Mouse (Mus musculus): ENCODE results near the gene Echs1. TPM values are rescaled to one million over a fixed set of nuclear protein-coding genes. Genes with fewer than 3 reads are reported as not detected.
"Not testable (repeated sequence)": the region's sequence is repeated elsewhere in the genome, so short reads cannot be mapped to it uniquely, and the experiment has no call there.

The Echs1 gene
- 37.8 to 42.3 TPM (median 41.5 TPM) in 3 replicates for total RNA-seq (2017)

- ATAC-seq (replicated peaks; ENCODE audit: insufficient number of reproducible peaks, low FRiP score, low TSS enrichment, poor library complexity, severe bottlenecking) = peak; percentile 97
Observed at GRCm38 (mm10) chr7:140116329-140117054, at the start of gene Echs1. Gene Echs1, minus strand, starts transcription at chr7:140116476.

- ATAC-seq (replicated peaks; ENCODE audit: insufficient number of reproducible peaks, low FRiP score, low TSS enrichment, poor library complexity, severe bottlenecking) = no peak
Observed at GRCm38 (mm10) chr7:140164664-140165063, 48.4 kb upstream of the Echs1 start, which contains the start of gene Olfr522. Gene Olfr522, minus strand, starts transcription at chr7:140164764.

- ATAC-seq (replicated peaks; ENCODE audit: insufficient number of reproducible peaks, low FRiP score, low TSS enrichment, poor library complexity, severe bottlenecking) = no peak
Observed at GRCm38 (mm10) chr7:140160363-140160762, 44.1 kb upstream of the Echs1 start.

- no peak for ATAC-seq (replicated peaks; ENCODE audit: insufficient number of reproducible peaks, low FRiP score, low TSS enrichment, poor library complexity, severe bottlenecking)
Observed at GRCm38 (mm10) chr7:140154218-140154927, 38.1 kb upstream of the Echs1 start, which contains the start of gene Sprn. Gene Sprn, minus strand, starts transcription at chr7:140154877.

- no peak for ATAC-seq (replicated peaks; ENCODE audit: insufficient number of reproducible peaks, low FRiP score, low TSS enrichment, poor library complexity, severe bottlenecking)
Observed at GRCm38 (mm10) chr7:140153829-140154217, 37.5 kb upstream of the Echs1 start.

GRCm38 (mm10) chr7:140153383-140153782 lies 37.1 kb upstream of the Echs1 start:
- no peak for ATAC-seq (replicated peaks; ENCODE audit: insufficient number of reproducible peaks, low FRiP score, low TSS enrichment, poor library complexity, severe bottlenecking)

- no peak for ATAC-seq (replicated peaks; ENCODE audit: insufficient number of reproducible peaks, low FRiP score, low TSS enrichment, poor library complexity, severe bottlenecking)
Observed at GRCm38 (mm10) chr7:140144550-140144949, 28.3 kb upstream of the Echs1 start.

- ATAC-seq (replicated peaks; ENCODE audit: insufficient number of reproducible peaks, low FRiP score, low TSS enrichment, poor library complexity, severe bottlenecking) = peak; percentile 52; the same call in 1 of the 2 replicates
Observed at GRCm38 (mm10) chr7:140141350-140141749, 25.1 kb upstream of the Echs1 start.

- no peak for ATAC-seq (replicated peaks; ENCODE audit: insufficient number of reproducible peaks, low FRiP score, low TSS enrichment, poor library complexity, severe bottlenecking)
Observed at GRCm38 (mm10) chr7:140138021-140138310, 21.7 kb upstream of the Echs1 start.

GRCm38 (mm10) chr7:140137135-140138020 lies 21.1 kb upstream of the Echs1 start, which contains the start of gene Mtg1:
Gene Mtg1, plus strand, starts transcription at chr7:140137564.
- ATAC-seq (replicated peaks; ENCODE audit: insufficient number of reproducible peaks, low FRiP score, low TSS enrichment, poor library complexity, severe bottlenecking) = peak; percentile 86

- no peak for ATAC-seq (replicated peaks; ENCODE audit: insufficient number of reproducible peaks, low FRiP score, low TSS enrichment, poor library complexity, severe bottlenecking)
Observed at GRCm38 (mm10) chr7:140135106-140135770, 19.0 kb upstream of the Echs1 start.

GRCm38 (mm10) chr7:140134033-140134432 lies 17.8 kb upstream of the Echs1 start:
- ATAC-seq (replicated peaks; ENCODE audit: insufficient number of reproducible peaks, low FRiP score, low TSS enrichment, poor library complexity, severe bottlenecking) = not testable (repeated sequence)

GRCm38 (mm10) chr7:140132184-140132583 lies 15.9 kb upstream of the Echs1 start:
- not testable (repeated sequence) for ATAC-seq (replicated peaks; ENCODE audit: insufficient number of reproducible peaks, low FRiP score, low TSS enrichment, poor library complexity, severe bottlenecking)

- no peak for ATAC-seq (replicated peaks; ENCODE audit: insufficient number of reproducible peaks, low FRiP score, low TSS enrichment, poor library complexity, severe bottlenecking)
Observed at GRCm38 (mm10) chr7:140127911-140128310, 11.6 kb upstream of the Echs1 start.

GRCm38 (mm10) chr7:140126934-140127333 lies 10.7 kb upstream of the Echs1 start:
- no peak for ATAC-seq (replicated peaks; ENCODE audit: insufficient number of reproducible peaks, low FRiP score, low TSS enrichment, poor library complexity, severe bottlenecking)

- no peak for ATAC-seq (replicated peaks; ENCODE audit: insufficient number of reproducible peaks, low FRiP score, low TSS enrichment, poor library complexity, severe bottlenecking)
Observed at GRCm38 (mm10) chr7:140126022-140126350, 9.7 kb upstream of the Echs1 start.

- ATAC-seq (replicated peaks; ENCODE audit: insufficient number of reproducible peaks, low FRiP score, low TSS enrichment, poor library complexity, severe bottlenecking) = peak; percentile 96
Observed at GRCm38 (mm10) chr7:140125278-140126021, 9.2 kb upstream of the Echs1 start.

- no peak for ATAC-seq (replicated peaks; ENCODE audit: insufficient number of reproducible peaks, low FRiP score, low TSS enrichment, poor library complexity, severe bottlenecking)
Observed at GRCm38 (mm10) chr7:140124382-140124781, 8.1 kb upstream of the Echs1 start.

Measured in monocyte, adult 5-6 weeks (primary cell).